Mouse (Mus musculus): ENCODE results near the gene Csf2rb2. TPM values are rescaled to one million over a fixed set of nuclear protein-coding genes. Genes with fewer than 3 reads are reported as not detected.
"Not testable (repeated sequence)": the region's sequence is repeated elsewhere in the genome, so short reads cannot be mapped to it uniquely, and the experiment has no call there.

Csf2rb2 gene
- under 1 TPM in 1 of 3 experiments, not detected in 2; 0.54 TPM for polyA plus RNA-seq (2017; shearing (Covaris generic))

DNA sequence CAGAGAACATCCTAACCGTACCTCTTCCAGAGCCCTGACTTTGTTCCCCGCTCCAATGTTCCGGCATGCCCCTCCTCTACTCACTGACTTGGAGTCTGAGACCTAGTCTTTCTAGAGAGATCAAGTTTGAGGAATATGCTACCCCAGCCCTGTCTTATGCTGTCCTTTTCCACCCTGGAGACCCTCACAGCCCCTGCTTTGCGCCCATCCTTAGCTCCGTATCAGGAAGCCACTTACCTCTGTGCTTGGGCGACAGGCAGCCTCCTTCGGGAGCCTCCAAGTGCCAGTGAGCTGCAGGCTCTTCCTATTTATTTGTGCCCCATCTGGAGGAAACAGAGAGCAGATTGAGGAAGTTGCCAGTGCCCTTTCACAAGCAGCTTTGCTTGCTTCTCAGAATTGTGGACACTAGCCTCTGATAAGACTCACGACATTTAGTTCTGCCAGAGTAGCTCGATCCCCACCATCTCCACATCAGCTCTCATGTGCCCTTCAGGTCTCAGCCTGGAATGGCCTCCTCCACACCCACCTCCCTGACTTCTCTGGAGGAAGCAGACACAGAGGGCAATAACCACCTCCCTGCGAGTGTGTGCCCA lies at the start of gene Csf2rb2:
Gene Csf2rb2, minus strand, starts transcription at position 381 of the 593 bp plus-strand sequence.
- ATAC-seq, result no peak

DNA sequence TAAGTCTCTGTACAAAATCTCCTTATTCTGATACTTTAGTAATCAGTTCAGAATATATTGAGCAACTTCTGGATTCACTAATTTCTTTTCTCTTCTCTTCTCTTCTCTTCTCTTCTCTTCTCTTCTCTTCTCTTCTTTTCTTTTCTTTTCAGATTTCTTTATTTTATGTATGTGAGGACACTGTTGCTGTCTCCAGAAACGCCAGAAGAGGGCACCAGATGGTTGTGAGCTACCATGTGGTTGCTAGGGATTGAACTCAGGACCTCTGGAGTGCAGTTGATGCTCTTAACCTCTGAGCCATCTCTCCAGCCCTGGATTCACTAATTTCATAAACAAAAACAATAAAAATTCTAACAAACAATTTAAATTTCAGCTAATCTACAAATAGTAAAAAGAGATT lies 49.4 kb upstream of the Csf2rb2 start:
- no peak for ATAC-seq

DNA sequence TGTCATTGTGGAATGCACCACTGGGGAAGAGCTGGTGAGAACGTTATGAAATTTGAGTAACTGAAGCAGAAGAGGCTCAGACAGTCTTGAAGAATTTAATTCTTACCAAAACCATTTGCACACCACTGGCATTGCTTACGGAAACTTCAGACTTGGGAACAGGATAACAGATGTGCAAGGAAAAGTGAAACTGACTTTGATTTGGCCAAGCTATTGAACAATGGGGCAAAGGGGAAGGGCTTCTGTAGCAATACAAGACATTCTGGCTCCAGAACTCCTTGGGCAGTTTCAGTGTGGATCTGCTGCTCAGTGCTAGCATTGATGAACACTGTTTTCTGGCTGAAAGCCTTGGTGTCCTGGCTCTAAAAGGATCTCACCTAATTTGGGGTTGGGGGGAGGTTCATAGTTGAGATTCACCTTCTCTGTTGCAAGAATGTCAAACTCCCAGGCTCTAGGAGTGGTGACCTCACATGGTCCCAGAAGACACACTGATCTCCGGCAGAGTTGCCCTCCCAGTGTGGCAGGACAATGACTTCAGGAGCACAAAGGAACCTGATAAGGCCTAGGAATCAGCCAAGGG lies 46.2 kb upstream of the Csf2rb2 start:
- ATAC-seq, result no peak

DNA sequence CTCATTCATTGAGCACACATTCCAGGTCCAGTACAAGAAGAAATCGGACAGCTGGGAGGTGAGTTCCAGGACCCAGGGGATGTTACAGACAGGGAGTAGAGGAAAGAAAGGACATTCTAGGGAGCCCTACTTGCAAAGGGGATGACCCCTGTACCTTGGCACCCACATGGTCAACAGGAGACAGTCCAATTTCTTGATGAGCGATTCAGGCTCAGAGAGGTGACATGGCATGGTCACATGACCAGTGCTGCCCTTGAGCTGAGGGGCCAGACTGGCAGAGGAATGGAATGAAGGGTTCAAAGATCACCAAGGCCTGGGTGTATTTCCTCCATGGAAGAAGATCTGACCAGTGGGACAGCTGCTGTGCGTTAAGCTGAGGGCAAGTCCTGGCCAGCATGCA lies 39.0 kb upstream of the Csf2rb2 start:
- ATAC-seq, result no peak

DNA sequence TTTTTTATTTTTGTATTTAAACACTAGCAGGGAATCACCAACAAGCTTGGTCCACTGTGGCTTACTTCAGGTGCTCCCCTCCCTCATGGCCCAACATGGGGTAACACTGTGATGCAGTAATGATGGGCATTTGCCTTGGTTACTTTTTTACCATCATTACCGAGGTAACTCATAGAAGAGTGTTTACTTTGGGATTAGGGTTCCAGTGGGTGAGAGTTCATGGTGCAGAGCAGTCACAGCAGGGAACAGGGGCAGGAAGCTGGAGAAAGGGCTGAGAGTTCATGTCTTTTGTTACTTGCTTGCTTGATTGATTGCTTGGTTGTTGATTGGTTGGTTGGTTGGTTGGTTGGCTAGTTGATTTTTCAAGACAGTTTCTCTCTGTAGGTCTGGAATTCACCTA lies 38.2 kb upstream of the Csf2rb2 start:
- ATAC-seq, result no peak

DNA sequence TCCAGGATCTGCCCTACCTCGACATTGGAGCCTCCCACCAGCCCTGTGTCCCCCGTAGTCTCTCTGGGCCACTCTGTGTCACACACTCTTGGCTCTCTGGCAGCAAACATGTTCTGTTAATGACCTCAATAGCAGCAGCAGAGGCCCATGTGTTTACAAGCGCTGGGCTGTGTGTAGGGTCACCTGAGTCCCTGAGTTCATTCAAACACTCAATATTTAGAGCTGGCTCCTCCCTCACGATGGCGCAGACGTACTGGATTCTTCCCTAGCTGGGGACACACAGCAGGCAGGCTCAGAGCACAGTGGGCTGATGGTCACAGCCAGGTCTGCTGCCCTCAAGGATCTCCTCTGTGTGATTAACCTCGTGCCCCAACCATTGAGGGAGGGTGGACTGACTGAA lies 35.4 kb upstream of the Csf2rb2 start:
- not testable (repeated sequence) for ATAC-seq

DNA sequence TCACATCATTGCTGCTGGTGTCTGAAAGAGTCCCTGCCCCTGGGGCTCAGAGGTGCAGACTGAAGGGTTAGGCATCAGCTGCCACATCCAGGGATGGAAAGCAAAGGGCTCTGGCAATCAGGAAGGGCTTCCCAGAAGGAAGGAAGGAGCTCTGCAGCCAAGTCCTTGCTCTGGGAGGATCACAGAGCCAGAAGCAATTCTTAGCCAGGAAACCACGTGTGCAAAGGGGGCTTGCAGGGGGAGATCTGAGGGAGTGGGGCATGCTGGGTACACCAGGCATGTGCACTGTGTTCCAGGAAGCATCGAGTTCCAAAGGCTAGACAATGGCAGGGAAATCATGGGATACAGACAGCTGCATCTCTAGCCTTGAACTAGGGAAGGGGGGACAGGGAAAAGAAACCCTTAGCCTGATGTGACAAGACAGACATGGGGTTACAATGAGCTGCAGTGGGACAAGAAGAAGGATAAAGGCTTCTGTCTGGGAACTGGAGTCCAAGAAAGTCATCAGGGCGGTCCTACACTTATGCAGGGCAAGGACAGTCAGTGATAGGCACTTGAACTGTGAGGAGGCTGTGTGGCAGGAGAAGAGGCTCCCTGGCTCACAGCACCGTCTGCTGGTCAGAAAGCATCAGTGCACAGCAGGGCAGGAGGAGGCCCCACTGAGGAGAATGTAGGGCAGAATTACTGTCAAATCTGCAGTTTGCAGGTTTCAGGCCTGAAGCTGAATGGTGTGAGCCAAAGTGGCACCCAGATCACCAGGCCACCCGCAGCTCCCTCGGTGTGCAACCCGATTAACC lies 34.3 kb upstream of the Csf2rb2 start:
- not testable (repeated sequence) for ATAC-seq

DNA sequence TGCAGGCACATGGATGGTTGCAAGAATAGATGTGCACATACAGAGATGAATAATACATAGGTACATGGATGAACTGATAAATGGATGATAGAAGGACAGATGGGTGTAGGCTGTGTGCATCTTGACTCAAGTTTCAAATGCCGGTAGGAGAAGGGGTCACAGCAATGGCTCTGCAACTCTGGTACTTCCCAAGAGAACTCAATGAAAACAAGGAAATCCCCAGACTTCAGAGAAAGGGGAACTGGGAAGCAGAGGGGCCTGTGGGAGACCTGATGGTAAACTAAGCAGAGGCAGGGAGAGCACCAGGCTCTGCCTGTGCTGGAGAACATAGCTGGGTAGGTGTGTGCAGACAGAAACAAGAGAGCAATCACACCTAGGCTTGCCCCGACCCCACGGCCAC lies 28.9 kb upstream of the Csf2rb2 start:
- ATAC-seq, result no peak

DNA sequence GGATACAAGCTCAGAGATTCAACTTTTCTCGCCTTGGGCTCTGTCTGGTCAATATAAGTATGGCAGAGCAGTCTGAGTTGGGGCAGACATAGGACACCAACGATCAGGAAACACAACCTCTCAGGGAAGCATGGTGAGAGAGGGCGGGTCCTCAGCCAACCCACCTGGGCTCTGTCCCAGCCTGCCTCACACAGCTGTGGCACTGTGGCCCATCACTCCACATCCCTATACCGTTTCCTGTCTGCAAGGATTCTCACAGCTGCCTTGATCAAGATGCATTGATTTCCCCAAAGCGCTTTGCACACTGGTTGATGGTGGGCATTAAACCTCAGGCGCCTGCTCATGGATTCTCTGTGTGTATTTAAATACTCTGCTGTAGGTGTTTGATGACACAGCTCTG lies 27.5 kb upstream of the Csf2rb2 start:
- no peak for ATAC-seq

DNA sequence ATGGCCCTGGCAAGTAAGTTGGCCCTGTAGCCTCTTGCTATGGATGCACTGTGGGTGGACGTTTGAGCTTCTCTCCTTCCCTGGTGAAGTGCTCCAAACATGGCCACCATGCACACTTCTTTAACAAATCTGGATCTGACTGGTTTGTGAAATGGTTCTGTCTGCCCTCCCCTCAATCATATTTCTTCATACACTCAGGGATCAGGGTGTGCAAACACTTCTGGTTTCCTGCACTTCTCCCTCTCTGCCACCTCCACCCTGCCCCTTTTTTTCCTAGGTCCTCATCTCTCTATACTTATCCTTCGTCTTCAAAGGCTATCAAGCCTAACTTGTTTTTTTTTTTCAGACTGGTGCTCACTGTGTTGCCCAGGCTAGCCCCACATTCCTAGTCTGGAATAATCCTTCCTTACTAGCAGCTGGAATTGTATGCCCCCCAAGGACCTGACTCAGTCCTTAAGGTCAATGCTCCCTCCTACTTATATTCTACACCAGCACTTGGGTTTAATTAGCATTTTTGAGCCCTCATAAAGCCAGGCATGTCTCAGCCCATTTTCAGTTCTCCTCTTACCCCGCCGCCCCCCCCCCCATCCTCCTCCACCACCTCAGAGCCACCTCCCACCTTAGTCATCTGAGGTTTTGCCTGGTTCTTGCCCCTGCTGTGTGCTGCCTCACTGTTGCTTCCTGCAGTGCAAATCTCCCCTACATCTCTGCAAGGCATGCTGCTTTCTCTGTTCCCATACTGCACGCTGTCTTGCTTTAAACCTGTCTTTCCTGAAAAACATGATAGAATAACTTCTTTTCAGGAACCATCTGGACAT lies 26.2 kb upstream of the Csf2rb2 start:
- ATAC-seq, result no peak

DNA sequence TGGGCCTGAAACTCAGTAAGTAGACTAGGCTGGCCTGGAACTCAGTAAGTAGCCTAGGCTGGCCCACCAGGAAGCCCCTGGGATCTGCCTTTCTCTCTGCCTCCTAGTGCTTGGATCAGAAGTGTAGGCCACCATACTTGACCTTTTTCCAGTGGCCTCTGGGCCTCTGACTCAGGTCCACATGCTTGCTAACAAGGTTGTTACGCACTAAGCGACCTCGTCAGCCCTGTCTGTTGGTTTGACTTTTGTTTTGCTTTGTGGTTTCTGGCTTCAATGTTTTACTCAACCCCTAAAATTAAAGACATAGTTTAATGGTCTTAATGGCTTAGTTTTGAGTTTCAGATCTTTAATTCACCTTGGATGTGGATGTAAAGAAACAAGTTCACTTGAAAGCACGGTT lies 25.2 kb upstream of the Csf2rb2 start:
- ATAC-seq, result no peak

DNA sequence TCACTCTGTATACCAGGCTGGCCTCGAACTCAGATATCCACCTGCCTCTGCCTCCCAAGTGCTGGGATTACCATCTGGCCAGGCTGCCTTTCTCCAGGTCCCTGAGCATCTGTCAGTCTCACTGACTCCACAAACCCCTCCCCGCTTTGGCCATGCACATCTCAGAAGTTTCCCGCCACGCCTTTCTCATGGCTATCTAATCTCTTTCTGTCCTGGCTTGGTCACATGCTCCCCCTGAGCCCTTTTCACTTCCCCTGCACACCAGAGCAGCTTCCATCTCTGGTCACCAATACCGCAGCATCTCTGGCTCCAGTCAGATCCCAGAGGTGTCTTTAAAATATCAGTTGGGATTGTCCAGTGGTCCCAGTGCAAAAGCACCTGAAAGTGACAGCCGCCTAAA lies 24.5 kb upstream of the Csf2rb2 start:
- not testable (repeated sequence) for ATAC-seq

DNA sequence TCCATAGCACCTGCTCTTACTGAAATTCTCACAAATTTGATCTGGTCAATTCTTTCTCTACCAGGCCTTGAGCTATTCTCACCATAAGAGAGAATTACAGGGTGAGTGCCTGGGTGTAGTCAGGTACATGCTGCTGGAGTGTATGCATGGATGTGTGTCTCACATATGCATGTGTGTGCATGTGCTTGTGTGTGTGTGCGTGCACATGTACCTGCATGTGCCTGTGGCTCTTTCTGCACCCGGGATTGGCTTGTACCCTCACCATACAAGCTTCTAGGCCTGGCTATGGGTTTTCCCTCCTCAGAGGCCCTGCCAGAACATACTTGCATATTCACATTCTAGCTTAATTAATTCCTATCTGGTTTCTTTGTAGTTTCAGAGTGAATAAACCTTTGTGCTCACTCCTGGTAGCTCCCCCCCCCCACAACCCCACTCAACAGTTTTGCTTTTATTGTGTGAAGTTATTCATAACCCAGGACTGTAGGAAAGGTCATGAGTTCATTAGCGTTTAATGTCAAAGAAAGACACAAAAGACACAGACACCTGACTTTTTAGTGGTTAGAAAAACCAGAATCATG lies 23.1 kb upstream of the Csf2rb2 start:
- ATAC-seq, result no peak

DNA sequence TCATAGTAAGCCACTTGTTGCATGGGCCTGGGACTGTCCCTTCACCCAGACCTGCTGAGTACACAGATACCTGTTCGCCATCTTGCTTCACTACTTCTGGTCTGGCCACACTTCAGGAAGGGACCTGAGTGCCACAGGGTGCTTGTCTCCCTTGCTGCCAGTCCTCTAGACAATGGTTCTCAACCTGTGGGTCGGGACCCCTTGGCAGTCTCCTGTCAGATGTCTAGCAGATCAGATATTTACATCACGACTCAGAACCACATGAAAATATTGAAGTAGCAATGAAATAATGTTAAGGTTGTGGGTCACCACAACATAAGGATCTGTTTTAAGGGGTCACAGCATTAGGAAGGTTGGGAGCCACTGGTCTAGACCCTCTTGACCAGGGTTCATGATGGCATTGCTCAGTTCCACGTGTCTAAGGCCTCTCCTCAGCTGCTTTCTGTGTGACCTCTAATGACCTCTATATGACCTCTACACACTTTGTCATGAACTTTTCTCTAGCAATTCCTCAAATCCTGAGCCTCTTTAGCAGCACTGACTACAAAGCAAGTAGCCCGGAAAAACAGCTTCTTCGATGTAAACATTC lies 22.3 kb upstream of the Csf2rb2 start:
- ATAC-seq, result not testable (repeated sequence)

DNA sequence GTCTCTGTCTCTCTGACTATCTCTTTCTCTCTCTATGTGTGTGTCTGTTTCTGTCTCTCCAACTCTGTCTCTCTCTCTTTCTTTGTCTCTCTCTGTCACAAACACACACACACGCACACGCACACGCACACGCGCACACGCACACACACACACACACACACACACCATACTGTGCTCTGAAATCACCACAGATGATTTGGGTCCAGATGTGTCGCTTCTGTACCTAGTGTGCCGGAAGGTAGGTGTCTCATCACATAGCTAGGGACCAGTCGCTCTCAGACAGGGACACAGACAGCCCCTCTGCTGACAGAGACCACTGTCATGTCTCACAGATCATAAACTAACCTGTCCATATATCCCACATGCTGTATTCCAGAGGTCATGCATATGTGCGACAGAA lies 21.2 kb upstream of the Csf2rb2 start:
- ATAC-seq, result no peak

DNA sequence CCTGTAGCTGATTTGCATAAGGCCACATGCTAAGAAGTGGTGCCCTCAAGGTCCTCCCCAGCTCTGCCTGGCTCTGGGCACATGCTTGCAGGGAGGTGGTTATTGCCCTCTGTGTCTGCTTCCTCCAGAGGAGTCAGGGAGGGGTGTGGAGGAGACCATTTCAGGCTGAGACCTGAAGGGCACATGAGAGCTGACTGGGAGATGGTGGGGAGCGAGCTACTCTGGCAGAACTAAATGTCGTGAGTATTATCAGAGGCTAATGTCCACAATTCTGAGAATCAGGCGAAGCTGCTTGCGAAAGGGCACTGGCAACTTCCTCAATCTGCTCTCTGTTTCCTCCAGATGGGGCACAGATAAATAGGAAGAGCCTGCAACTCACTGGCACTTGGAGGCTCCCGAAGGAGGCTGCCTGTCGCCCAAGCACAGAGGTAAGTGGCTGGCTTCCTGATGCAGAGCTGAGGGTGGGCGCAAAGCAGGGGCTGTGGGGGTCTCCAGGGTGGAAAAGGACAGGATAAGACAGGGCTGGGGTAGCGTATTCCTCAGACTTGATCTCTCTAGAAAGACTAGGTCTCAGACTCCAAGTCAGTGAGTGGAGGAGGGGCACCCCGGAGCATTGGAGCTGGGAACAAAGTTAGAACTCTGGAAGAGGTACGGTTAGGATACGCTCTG lies 20.3 kb upstream of the Csf2rb2 start, which contains the start of gene Csf2rb:
Gene Csf2rb, plus strand, starts transcription at position 82 of the 669 bp plus-strand sequence.
- no peak for ATAC-seq

DNA sequence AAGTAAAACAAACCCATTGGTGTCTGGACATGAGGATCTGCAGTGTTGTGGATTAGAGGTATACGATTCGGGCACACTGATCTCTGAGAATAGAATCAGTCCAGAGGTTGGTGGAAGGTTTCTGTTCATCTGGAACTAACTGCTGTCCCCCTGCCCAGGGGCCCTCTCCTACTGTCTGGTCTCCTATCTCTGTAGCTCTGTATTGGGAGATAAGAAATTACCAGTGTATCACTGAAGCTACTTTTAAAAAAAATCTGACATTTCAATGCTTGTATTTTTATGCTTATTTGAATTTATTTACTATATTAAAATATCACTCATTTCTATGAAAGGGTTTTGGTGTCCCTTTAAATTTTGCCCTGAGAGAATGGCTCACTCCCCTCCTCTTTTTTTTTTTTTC lies 18.8 kb upstream of the Csf2rb2 start:
- ATAC-seq, result no peak

DNA sequence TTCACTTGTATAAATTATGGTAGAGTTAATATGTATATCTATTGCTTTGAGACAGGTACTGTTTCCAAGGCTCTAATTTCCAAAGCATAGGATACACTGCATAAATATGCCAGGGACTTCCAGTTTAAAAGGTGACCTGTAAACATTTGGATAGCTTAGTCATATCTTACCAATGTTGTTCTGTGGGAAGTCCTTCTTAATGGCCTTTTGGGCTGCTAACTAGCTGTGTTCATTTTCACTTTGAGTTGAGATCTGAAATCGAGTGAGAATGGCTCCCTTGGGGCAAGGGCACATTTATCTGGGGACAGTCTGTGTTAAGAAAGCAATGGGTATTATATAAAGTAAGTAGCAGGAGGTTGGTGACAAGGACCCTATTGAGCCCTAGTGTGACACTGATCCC lies 17.8 kb upstream of the Csf2rb2 start:
- no peak for ATAC-seq

DNA sequence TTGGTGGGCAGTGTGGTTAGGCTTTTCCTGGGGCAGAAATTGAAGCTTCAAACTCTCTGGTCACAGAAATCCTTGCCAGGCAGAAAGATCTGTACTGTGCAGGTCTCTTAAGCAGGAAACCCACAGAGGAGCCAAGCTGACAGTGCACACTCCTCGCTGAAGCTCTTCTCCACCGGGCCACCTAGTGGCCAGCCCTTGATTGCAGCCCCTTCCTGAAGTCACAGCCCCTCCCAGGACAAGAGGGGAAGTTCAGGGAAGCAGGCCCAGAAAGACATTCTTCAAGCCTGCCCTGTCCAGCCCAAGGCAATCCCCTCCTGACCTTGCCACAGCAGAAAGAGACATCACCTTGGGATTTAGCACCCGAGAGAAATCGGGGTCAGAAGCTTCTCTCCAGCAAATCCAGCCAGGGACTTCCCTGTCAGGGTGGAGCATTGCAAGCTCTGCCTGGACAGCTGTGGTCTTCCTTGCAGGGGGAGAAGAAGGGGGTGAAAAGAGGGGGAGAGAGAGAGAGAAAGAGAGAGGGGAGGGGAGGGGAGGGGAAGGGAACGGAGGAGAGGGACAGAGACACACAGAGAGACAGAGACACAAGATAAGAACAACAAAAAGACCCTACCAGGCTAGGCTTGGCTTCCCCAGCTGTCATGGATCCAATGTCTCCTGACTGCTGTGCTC lies 15.4 kb upstream of the Csf2rb2 start:
- no peak for ATAC-seq

DNA sequence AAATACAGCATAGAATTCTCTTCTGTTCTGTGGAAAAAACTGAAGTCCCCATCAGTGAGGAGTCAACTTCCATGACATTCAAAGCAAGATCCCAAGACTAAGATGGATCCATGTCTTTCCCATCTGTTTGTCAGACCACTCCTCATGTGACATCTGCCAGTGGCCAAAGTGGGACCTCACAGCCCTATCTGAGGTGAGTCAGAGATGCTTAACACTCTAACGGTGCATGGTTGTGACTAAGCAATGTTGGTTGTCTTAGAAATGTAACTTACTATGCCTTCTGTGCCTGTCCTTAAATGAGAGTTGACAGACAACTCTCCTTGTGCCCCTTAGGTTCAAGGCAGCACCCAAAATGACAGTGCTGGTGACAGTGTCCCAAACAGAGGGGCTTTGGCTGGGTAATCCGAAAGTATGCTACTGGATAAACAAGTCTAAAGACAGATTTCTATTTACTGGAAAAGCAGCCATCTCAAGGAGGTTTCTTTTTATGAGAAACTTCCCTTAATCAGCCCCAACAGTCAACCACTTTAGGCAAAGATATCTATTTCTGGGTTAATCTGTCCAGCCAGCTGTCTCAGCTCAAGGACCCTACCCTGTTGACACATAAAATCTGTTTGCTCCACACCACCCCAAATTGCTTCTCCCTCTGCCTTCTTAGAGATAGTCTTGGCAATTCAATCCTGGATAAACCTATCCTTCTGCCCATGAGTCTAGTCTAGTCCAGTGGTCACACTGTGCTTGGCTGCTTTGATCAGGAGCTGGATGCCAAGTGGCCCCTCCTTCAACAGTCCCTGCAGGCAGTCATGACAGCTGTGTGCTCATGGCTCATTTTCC lies 13.0 kb upstream of the Csf2rb2 start:
- not testable (repeated sequence) for ATAC-seq

Measured in inflammation-experienced regulatory T-cells, adult 6 months (primary cell).